Mouse (Mus musculus) gastrocnemius, postnatal 14 days (tissue): ENCODE data around the gene Tdrd9. TPM values are rescaled to one million over a fixed set of nuclear protein-coding genes. Genes with fewer than 3 reads are reported as not detected.

Experiments
- DNase-seq: peaks from one replicate; pipeline ENCODE4 v3.0.0; 2021; ENCODE audit warnings: mixed read lengths
- intact Hi-C: fragments of 180-260 bp; cut with DNase I; formaldehyde crosslinking; loops from one replicate; pipeline ENCODE4 v1.15.1; 2025; ENCODE audit warnings: low total_unique reads
- total RNA-seq, 2 experiments: library from RNA; stranded (reverse); gene quantifications; 2 replicates each; pipeline ENCODE4 v1.2.3; 2021

The Tdrd9 gene
- total RNA-seq, 2 experiments from 2014 or later, result 0.31 to 0.38 TPM

DNA sequence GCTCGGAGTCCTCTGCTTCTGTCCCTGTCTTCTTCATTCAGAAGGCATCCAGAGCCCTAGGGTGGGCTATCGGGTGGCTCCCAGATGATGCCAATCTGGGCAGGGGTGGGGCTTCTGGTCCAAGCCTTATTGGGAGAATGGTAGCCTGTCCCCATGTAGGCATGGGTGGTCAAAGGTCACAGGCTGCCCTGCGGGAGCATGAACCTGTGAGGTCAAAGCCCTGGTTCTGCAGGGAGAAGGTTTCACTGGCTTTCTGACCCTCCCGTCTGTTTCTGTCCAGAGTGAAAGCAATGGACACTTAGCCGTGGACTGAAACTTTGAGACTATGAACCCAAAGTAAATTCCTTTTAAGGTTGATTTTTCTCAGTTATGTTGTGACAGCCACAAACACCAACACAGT lies 15.2 kb upstream of the Tdrd9 start:
- no peak for DNase-seq
- intact Hi-C loops, result no loop called here

DNA sequence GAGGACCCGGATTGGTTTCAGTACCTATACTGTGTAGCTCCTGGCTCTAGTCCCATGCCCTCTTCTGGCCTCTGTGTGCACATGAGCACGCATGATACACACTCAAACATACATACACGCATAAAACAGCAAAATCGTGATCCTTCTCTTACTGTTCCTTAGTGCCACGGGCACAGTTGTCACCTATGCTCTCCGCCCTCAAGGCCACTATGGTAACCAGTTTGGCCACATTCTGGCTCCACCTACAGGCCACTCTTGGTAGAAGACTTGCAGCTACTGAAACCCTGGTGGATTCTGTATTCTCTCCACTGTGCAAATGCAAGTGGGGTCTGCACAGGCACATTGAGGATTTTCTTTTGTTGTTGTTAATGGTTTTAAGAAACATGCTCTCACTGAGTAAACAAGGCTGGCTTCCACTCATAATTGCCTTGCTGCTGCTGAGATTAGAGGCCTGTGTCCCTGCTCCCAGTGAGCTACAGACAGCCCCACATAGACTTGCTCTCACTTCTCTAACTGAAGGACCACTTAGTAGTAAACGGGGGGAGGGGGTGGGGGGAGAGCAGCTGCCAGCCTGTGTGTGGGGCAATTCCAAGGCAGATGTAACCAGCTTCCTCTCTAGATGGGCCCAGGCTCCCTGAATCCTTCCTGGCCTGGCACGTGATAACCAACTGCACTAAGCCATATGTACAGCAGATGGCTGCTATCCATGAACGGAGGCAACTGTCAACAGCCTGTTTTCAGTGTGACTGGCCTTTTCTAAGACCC lies 13.1 kb upstream of the Tdrd9 start:
- peak; percentile 65 for DNase-seq
- intact Hi-C loops, result no loop called here

DNA sequence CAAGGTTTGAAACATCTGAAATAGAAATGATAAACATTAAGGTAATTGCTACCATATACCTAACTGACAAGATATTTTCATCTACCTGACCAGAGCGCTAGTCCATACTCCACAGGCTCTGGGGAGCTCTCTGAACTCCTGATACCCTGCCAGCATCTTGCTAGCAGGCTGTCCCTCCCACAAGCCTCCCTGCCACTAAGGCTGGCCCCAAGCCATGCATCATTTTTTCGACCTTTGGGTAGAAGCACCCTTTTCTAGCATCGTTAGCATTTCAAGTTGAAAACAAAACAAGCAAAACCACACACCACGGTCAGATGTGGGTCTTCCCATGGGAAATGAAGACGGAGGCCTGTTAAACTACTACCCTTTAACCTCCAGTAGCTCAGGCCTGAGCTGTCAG lies 8.0 kb upstream of the Tdrd9 start:
- intact Hi-C loops, result no loop called here
- DNase-seq, result no peak

DNA sequence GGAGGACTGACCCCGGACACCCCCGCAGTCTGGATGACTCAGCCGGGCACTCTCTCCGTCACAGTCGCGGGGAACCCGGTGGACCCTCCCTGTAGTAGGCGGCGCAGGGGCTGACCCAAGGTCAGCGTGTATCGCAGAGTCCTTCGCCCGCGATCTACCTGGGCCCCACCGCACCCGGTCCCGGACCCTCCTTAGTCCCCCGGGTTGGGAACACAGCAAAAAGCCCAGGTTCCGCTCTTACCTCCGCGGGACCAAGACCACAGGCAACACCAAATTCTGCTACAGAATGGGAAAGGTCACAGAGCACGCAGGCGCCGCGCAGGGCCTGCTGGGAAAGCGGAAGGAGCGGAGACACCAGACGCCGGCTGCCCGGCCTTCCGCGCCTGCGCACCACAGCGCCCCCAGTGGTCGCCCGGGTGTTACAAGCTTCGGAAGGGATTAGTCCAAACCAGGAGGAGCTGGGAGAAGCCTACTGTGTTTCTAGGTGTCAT lies 4.6 kb upstream of the Tdrd9 start, which contains the start of gene Atp5mpl:
Gene Atp5mpl (minus strand): TSS at position 295 of the 491 bp plus-strand sequence.
- DNase-seq, result peak; percentile 97
- intact Hi-C loops, result no loop called here

DNA sequence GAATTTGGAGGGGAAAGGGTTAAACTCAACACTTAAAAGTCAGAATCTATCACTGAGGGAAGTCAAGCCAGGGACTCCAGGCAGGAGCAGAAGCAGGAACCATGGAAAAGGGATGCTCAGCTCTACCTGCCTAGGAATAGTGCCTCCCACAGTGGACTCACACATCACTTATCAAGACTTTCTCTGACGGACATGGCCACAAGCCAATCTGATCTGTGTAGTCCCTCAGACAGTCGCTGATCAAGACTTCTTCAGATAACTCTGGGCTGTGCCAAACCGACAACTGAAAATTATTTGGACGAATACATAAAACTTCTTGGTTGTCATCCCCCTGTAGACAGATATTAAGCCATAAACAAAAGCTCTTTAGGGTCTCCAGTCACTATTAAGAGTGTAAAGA lies 1.3 kb upstream of the Tdrd9 start:
- intact Hi-C loops, result no loop called here
- DNase-seq, result no peak

DNA sequence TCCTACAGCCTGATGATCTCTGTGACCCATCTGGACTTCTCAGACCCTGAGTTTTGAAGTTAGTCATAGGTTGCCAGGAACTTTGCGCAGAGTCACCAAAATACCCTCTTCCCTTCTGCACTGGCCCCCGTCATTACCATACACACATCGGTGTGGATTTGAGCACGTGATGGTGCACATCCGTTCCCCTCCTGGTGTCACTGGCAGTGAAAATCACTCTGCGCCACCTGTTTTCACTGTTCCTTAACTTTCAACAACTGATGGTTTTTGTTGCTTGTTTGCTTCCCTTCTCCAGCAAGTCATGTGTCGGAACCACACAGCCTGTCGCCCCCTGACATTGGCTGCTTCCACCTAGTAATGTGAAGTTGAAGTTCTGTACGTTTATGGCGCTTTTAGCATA lies 1.1 kb downstream of the Tdrd9 start:
- DNase-seq, result no peak
- intact Hi-C loops, result no loop called here

DNA sequence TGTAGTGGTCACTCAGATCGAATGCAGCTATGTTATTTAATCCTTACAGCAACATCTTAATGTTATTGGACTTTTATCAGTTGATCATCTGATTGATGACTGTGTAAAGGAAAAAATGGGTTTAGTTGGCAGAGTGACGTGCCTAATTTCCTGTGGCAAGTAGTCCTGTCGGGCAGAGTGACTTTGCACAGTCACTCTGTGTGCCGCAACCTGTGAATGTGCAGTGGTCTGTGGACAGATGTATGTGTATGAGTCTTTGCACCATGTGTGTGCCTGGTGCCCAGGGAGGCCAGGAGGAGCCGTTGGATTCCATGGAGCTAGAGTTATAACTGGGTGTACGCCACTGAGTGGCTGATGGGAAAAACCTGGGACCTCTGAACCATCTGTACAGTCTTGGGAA lies 3.2 kb downstream of the Tdrd9 start:
- intact Hi-C loops, result no loop called here

DNA sequence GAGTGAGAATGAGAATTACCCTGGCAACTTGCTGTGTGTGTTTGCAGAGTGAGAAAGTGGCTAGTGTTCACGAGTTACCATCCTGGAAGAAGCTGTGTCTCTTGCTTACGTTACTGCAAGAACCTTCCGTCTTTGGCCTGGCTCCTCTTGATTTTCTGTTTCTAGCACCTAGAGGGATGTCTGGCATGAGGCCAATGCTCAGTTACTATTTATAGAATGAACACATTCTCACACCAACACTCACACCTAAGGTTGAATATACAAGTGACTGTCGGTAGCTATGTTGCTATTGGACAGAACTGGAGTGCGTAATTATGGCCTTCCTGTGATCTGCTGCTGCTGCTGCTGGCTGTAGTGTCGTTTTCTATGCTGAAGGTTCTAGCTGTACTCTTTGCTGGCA lies 5.8 kb downstream of the Tdrd9 start:
- DNase-seq, result no peak
- intact Hi-C loops, result no loop called here

More for the DNA sequence above, 3.2 kb downstream of the Tdrd9 start:
- DNase-seq, result no peak

DNA sequence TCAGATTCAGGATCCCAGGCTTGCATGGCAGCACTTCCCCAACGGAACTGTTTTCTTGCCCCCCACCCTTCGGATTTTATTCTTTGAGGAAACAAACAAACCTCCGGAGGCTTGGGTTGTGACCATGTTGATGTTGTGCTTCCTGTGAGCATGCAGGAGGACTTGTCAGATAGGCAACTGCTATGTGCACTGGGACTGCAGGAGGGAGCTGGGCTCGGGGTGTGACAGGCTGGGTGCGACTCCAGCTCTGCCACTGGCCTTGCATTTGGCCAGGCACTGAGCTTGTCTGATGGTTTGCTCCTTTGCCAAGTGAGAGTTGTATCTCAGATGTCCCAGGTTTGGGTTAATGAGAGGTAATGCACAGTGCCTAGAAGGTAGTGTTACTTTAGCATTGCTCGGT lies 6.9 kb downstream of the Tdrd9 start:
- DNase-seq, result no peak
- intact Hi-C loops, result no loop called here

DNA sequence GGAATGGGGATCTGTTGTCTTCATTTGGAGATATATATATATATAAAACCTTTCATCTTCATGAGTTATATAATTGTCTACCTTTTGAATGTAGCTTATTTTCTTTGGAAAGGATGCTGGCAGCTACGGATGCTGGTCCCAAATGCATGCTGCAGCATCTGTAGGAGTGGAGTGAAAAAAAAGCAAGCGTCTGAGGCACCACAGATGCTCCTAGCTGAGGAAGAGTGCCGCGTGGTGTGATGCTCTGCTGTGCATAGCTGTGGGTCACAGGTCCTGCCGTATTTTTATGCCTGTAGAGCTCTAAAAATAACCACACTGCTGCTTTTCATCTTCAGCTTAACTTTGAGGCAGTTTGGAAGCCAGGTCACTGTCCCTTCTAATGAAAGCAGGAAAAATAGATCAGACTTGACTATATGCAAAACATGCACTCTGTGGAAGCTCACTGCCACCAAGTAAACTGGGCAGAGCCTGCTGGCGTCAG lies 9.6 kb downstream of the Tdrd9 start, which contains the start of gene Rd3l:
Gene Rd3l (minus strand): TSS at position 431 of the 481 bp plus-strand sequence.
- intact Hi-C loops, result no loop called here
- no peak for DNase-seq

DNA sequence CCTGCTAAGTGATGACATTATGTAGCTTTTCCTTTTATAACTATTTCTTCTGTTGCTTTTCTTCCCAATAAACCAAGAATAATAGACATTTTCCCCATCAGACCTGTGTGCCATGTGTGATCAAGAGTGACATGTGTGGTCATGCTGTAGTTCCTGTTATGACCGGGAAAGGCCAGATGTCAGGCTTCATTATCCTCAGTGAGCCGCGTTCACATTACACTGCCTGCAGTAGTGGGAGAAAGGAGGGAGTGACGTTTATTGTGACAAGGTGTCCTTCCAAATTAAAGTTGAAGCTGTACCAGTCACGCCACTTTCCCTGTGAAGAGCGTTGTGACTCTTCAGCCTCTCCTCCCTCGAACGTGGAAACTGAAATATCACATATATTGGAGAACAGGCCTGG lies 10.5 kb downstream of the Tdrd9 start:
- DNase-seq, result no peak
- intact Hi-C loops, result no loop called here

DNA sequence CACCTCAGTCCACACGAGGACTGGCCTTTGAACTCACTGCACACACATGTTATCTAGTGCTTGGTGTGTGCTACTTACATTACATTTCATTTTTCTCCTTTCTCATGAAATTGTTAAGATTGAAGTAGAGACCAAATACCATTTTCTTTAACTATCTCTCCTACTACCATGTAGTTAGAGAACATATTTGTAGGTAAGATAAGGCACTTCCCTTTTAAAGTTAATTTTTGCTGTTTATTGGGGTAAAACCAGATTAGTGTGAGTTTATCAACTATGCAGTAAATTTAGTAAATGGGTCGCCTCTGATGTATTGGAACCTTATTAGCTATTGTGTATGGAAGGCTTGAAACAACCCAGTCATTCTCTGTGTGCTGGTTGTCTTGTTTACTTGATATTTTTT lies 11.8 kb downstream of the Tdrd9 start:
- intact Hi-C loops, result no loop called here
- no peak for DNase-seq

DNA sequence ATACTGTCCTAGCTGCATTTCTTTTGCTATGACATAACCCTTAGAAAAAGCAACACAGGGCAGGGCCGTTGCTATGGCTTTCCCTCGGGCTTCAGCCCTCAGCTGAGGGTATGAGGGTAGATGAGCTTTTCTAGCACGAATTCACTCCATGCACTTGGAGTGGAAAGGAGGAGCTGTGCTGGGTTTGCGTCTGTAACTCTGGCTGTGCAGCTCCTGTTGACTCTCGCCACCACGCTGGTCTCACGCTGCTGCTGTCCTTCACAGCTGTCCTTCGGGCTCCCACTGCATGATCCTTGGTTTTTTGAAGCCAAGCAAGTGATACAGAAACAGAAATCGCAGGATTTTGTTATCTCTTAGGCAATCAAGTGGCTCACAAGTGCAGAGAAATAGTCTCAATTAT lies 15.4 kb downstream of the Tdrd9 start:
- intact Hi-C loops, result no loop called here
- DNase-seq, result no peak

DNA sequence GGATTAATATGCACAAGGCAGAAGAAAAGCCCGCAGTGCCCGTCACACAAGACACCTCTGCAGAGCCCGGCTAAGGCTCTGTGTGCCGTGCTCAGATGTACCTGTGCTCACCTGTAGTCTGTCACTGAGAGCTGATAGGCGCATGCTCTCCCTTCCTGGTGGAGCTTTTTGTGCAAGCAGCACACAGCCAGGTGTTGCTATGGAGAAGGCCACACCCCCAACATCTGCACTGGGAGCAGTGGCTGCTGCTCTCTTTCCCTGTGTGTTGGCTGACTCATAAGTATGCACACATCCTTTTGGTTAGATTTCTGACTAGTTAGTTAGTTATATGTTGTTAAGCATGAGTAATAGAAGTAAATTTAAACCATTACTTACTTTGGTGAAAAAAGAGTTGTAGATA lies 21.3 kb downstream of the Tdrd9 start:
- DNase-seq, result no peak
- intact Hi-C loops, result no loop called here

DNA sequence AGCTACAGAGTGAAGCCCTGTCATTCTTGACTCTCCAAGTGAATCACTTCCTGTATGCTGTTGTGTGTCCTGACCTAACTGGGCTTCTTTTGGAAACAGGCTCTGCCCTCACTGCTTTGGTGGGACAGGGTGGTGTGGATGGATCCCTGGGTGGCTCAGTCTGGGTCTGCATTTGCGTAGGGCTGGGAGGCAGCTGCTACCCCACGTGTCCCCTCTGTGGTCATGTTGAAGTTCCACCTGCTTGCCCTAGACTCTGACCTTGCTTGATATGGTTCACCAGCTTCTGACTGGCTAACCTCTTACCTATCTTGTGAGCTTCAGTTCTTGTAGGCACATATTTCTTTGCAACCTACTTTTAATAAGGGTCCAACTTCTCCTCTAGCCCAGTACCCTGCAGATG lies 23.8 kb downstream of the Tdrd9 start:
- intact Hi-C loops, result no loop called here
- no peak for DNase-seq

DNA sequence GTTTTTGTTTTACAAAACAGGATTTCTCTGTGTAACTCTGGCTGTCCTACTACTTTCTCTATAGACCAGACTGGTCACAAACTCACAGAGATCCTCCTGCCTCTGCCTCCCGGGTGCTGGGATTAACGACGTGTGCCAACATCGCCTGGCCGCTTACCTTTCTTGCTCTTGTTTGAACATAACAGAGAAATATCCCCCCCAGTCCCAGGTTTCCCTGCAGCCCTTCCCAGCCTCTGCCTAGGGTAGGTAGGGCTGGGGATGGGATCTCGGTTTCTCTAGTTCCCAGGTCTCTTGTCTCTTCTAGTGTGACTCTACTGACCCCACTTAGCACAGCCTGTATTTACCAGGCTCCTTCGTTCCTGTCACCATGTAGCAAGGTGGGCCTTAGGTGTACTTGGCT lies 28.4 kb downstream of the Tdrd9 start:
- intact Hi-C loops, result no loop called here
- DNase-seq, result no peak

DNA sequence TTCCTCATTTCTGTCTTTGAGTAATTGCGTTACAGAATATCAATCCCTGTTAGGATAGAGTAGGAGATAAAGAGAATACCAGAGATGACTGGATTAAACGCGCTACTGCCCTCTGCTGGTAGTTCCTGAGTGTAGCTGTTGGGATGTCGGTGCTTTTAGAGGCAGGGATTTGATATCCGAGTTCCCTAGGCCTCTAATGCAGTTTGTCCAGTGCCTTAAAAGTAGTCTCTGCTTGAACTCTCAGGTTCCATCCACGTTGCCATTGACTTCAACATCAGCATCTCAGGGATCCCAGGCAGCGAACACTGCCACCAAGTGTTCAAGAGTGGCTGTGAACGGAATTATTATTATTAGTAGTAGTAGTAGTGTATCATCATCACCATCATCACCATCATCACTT lies 29.9 kb downstream of the Tdrd9 start:
- intact Hi-C loops, result no loop called here
- DNase-seq, result peak; percentile 69

DNA sequence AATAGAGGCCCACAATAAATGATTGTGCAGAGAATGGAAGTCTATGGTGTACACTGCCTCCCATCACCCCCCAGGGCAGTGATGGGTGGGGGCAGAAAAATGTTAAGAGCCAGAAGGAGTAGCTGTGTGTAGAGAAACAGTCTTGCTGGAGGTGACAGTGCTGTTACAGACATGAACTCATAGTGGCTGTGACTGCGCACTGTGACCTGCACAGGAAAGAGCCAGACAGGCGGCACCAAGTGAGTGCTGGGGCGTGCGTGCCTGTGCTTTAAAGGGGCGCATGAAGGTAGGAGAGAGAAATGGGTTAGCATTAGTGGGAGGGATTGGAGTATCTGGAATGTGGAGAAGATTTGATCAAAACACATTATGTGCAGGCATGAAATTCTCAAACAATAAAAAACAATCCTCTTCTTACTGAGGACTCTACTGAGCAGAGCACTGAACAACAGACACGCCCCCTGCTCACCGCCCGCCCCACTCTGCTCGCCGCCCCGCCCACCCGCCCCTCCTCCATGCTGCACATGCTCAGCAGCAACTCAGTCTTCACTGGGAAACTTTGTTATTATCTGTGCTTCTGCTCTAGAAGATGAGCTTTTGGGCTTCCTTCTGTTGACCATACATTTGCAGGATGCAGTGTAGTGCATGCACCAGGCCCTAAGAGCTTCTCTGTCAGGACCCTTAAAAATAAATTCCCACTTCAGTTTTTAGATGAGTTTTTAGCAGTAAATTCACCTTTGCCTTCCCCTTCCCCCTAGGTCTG lies 41.3 kb downstream of the Tdrd9 start:
- no peak for DNase-seq
- intact Hi-C loops, result no loop called here

DNA sequence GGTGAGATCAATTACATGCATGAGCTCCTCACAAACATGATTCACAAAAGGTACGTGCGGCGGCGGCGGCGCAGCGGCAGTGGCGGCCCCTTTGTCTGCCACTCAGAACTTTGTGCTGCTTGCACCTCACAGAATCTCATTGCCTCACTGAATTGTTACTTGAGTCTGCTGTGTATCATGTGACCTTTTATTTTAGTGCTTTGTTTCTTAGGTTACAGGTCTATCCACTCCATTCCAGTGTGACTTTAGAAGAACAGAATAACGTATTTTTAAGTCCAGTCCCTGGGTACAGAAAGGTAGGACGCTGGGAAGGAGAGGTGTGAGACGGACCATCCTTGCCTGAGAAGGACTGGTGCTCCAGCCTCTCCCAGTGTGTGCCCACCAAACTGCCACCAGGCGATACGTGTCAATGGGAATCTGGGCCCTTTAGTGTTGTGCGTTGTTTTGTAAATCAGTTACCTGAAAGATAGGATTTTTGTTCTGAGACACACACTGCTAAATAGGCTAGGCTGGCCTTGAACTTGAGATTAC lies 42.0 kb downstream of the Tdrd9 start:
- intact Hi-C loops, result no loop called here

DNA sequence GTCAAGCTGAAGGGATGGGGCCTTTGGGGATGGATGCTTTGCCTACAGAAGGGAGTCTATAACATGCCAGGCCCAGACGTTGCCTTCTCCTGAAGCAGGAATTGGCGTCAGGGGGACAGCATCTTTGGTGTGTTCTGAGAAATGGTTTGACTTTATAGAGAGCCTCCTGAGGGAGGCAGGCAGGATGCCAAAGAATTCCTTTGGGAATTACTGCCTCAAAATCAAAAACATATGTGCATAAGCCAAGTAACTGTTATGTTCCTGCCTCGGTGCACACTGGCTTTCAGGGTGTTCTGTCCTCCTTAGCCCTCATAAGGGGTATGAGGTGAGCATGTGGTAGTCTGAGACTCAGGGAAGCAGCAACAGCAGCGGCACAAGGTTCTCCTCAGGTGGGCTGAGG lies 45.0 kb downstream of the Tdrd9 start:
- intact Hi-C loops, result no loop called here
- no peak for DNase-seq

More for the DNA sequence above, 42.0 kb downstream of the Tdrd9 start:
- DNase-seq, result no peak
